Mouse (Mus musculus) left cerebral cortex, adult 2 months (tissue): ENCODE data around the gene Pdia5. TPM values are rescaled to one million over a fixed set of nuclear protein-coding genes. Genes with fewer than 3 reads are reported as not detected.

Experiments used
- DNase-seq, 2 experiments: peaks; one replicate each; pipeline ENCODE4 v3.0.0; 2021 to 2022; ENCODE audit warnings: low spot score in 2 of 2, mixed read lengths in 1 of 2; ENCODE audit errors: extremely low spot score in 1 of 2
- H3K27ac ChIP-seq: fragments of 200-600 bp; 2 replicates; pipeline ENCODE4 v1.8.1; 2022
- H3K4me3 ChIP-seq: fragments of 200-600 bp; 2 replicates; pipeline ENCODE4 v1.8.1; 2022
- CTCF ChIP-seq: fragments of 200-600 bp; IDR thresholded peaks from 2 replicates; pipeline ENCODE4 v1.8.1; 2022; ENCODE audit warnings: antibody characterized with exemption, mild to moderate bottlenecking, moderate library complexity
- intact Hi-C: fragments of 180-260 bp; cut with DNase I; formaldehyde crosslinking; loops from one replicate; pipeline ENCODE4 v1.15.1; 2025
- total RNA-seq, 2 experiments: library from RNA; stranded (reverse); gene quantifications; 2 replicates each; pipeline ENCODE4 v1.2.3; 2021

Pdia5 gene
- total RNA-seq, 2 experiments from 2014 or later: 3.4 to 4.6 TPM

DNA sequence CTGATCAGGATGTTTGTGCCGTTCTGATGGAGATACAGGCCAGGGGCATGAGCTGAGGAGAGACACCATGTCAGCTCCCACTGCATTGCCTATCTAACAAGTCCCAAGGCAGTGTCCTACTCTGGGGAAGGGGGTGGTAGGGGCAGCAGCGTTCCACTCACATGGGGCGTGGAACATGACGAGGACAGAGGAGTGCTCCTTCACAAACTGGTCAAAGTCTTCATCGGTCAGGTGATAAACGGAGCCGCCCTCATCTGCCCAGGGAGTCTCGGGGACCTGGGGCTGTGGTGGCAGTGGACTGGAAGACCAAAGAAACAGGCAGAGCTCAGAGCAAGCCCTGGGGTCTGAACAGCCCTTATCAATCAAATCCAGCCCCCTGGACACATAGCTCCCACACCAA lies 68.0 kb downstream of the Pdia5 start:
- intact Hi-C loops: no loop called here
- DNase-seq: no peak
- Histone ChIP-seq H3K27ac (no peak overlapping the region), H3K4me3 (no peak overlapping the region)
- TF ChIP-seq CTCF: no peak

DNA sequence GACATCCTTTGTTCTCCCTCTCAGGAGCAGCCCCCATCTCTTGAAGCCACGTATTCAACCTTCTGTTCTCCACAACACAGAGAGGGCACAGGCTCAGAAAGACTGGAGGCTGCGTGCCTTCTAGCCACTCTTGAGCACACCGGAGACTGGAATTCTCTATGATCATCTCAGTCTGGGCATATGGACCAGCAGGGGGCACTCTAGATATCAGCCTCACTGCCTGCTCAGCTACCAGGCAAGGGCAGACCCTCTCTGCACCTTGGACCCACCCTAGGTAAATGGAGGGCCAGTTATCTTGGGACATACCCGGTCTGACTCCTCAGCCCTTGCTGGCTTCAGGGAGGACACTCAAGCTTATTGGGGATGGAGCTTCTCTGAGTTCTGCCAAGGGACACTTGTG lies 68.5 kb downstream of the Pdia5 start:
- DNase-seq: peak in 1 of 2 experiments; percentile 19
- H3K4me3 ChIP-seq: no peak overlapping the region
- no peak overlapping the region for H3K27ac ChIP-seq
- TF ChIP-seq CTCF: peak; percentile 58
- intact Hi-C loops: no loop called here

DNA sequence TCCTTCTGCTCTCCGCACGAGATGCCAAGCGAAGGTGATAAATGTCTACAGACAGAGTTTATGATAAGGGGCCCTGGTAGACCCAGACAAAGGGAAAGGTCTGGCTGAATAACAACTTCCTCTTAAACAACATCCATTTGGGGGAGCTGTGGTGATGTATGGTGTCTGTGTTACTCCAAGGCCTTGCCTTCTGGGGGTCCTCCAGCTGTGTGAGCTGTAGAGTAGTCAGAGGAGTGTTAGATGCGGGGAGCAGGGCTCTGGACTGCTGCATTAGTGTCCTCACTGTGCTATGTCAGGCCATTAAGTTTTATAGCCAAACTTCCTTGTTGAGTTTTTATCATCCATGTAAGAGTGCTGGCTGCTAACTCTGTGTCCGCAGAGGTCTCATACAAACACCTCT lies 76.1 kb downstream of the Pdia5 start:
- intact Hi-C loops: no loop called here

DNA sequence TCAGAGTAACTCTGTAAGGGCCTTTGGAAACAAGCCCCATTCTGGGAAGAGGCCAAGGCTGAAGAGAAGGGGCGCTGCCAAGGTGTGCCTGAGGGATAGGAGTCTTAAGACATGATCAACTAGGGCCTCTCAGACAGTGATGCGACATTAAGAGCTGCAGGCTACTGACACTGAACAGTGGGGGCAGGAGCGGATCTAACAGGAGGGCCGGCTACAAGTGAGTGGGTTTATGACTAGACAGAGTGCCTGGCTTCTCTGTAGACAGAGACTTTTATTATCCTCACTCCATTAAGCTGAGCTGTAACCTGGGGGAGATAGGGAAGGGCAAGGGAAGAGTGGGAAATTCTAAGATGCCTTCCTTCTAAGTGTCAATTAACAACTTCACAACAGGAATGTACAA lies 84.0 kb downstream of the Pdia5 start:
- Histone ChIP-seq H3K27ac (no peak overlapping the region), H3K4me3 (no peak overlapping the region)
- intact Hi-C loops: no loop called here
- no peak for DNase-seq
- TF ChIP-seq CTCF: no peak

More for the DNA sequence above, 76.1 kb downstream of the Pdia5 start:
- Histone ChIP-seq H3K27ac (no peak overlapping the region), H3K4me3 (no peak overlapping the region)
- no peak for TF ChIP-seq CTCF
- no peak for DNase-seq

DNA sequence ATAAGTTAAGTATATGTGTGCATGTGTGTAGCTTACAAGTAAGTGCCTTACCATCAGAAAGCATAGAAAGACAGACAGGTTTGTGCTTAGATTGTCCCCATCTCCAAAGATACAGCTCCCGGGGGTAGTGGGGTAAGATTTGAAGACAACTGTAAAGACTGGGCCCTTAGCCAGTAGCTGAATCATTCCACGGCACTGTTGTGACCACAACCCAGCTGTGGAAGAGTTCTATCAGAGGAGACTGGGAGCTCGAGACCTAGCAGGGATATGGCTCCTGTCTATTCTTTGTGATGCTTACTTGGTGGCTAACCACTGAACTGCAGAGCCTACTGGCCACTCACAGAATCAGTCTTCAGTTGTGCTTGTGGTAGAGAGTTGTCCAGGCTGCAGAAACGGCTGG lies 84.5 kb downstream of the Pdia5 start:
- intact Hi-C loops: no loop called here
- no peak overlapping the region for H3K4me3 ChIP-seq
- TF ChIP-seq CTCF: no peak
- no peak overlapping the region for H3K27ac ChIP-seq
- DNase-seq: no peak

DNA sequence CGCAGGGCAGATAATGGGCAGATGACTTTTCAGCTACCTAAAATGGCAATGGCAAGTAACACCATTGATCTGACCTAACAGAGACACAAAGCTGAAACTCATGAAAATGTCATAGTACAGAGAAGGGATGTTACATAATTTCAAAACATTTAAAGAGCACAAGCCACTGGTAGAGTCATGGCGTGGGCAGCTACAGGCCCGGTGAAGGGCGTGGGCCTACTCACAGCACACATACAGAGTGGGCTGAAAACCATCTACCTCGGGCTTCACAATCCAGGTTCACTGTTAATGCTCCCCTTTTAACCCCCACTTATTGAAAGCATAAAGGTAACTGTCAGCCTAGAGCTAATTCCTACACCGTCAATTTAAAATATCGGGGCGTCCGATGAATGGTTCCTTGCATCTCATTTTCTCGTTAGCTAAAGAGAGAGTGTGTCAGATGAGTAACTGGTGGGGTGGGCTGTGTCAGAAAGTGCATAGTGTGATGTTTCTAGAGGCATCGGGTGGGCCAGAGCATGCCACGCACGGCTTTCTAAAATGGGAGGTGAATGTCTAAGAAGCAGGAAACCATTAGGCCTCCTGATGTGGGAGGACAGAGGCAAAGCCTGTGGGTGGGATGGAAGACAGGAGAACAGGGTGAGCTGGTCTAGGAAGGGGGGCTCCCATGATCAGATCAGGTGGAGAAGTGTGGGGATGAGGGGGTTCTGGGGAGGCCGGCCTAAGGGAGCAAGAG lies 85.2 kb downstream of the Pdia5 start:
- H3K27ac ChIP-seq: no peak overlapping the region
- no peak for TF ChIP-seq CTCF
- DNase-seq: no peak

DNA sequence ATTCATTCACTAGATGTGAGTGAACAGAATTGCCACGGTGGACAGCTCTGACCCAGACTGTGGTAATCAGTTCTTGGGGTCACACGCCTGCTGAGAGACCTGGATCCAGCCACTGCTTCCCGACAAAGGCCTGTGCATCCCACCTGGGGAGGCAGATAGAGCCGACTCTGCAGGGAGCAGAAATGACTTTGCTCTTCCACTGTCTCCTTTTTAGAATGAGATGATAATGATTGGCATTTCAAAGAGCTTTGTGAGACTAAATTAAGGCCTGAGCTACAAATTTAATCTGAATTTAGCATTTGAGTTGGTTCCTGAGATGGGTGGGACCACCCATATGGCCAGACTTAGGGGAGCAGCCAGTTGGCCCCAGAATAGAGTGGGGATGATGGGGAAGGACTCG lies 85.8 kb downstream of the Pdia5 start:
- H3K27ac ChIP-seq: no peak overlapping the region
- TF ChIP-seq CTCF: no peak
- no peak overlapping the region for H3K4me3 ChIP-seq
- no peak for DNase-seq
- intact Hi-C loops: no loop called here

More for the DNA sequence above, 85.2 kb downstream of the Pdia5 start:
- intact Hi-C loops: no loop called here
- H3K4me3 ChIP-seq: no peak overlapping the region

DNA sequence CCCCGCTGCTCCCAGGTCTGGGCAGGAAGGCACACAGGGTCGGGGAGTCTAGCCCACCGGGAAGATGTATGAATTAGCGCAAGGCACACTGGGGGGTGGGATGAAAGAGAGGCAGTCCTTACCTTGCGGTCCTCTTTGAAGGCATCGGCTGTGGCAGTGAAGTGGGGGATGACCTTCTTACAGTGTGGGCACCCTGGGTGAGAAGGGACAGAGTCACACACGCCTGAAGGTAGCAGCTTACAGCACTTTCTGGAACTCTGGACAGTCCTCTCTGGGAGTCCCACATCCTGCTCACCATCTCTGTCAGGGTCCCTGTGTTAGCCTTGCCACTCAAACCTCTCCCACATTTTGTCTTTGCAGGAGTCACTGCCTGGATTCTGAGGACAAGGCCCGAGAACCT lies 86.8 kb downstream of the Pdia5 start:
- no peak for TF ChIP-seq CTCF
- Histone ChIP-seq H3K4me3 (no peak overlapping the region), H3K27ac (no peak overlapping the region)
- intact Hi-C loops: no loop called here
- DNase-seq: no peak

DNA sequence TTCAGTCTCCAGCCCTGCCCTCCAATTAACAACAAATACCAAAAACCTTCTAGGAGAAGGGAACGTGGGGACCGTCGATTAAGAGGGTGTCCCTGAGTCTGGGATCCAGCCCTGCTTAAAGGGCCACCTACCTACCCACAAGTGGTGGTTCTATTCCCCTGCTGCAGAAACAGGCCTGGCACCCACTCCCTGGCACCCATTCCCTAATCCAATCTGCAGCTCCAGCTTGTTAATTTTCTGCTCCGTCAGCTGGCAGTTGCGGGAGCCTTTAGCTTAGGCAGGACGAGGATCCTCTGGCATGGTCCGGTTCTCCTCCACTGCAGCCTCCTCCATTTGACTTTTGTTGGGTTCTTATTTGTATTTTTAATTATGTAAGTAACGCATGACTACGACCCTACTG lies 87.3 kb downstream of the Pdia5 start:
- no peak for DNase-seq
- intact Hi-C loops: no loop called here
- Histone ChIP-seq H3K27ac (no peak overlapping the region), H3K4me3 (no peak overlapping the region)
- no peak for TF ChIP-seq CTCF

DNA sequence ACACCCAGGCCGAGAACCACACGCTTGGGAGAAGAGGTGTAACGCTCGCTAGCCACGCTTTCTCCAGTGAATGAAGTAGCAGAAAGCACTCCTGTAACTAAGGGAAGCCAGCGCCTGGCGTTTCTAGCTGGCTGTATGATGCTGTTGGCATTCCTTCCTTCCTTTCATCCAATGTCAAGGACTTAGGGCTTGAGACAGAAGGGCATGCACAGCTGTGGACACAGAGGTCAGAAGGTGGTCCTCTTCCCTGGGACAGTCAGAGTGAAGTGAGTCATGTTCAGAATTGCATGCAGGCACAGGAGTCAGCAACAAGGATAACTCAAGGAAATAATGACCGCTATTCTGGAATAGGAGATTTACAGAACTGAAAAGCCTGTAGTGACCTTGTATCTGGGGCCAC lies 97.9 kb downstream of the Pdia5 start:
- no peak for DNase-seq
- Histone ChIP-seq H3K4me3 (no peak overlapping the region), H3K27ac (no peak overlapping the region)
- intact Hi-C loops: no loop called here
- no peak for TF ChIP-seq CTCF

DNA sequence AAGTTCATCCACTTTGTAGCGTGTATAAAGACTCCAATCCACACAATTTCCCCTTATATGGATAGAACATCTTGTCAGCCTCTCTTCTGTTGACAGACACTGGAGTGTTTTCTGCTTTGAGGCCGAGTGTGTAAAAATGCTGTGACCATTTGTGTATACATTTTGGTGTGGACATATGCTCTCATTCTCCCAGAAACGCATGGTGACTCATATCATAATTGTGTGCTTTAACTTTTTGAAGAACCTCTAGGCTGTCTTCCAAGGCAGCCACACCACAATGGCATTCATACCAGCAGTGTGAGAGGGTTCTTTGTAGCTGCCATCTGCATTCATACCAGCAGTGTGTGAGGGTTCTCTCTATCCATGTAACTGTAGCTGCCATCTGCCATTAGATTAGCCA lies 105.0 kb downstream of the Pdia5 start:
- H3K4me3 ChIP-seq: no peak overlapping the region
- H3K27ac ChIP-seq: no peak overlapping the region
- TF ChIP-seq CTCF: no peak
- DNase-seq: no peak
- intact Hi-C loops: no loop called here

DNA sequence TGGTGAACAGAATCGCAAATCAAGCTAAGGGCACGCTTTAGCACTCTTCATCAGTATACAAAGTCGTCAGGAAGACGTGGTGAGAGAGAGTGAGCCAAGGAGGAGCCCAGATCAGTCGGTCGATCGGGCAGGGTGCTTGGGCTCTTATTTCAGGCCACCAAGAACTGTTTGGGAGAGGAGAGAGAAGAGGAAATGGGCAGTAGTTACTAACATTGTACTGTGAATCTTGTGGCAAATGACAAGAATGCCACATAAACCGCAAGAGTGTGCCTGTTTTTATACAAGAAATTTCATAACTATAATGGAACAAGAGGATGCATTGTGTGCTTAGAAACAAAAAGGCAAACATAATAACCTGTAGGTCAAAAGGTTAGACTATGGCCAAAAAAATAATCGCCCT lies 110.6 kb downstream of the Pdia5 start:
- TF ChIP-seq CTCF: no peak
- no peak overlapping the region for H3K27ac ChIP-seq
- intact Hi-C loops: no loop called here
- no peak for DNase-seq
- no peak overlapping the region for H3K4me3 ChIP-seq

DNA sequence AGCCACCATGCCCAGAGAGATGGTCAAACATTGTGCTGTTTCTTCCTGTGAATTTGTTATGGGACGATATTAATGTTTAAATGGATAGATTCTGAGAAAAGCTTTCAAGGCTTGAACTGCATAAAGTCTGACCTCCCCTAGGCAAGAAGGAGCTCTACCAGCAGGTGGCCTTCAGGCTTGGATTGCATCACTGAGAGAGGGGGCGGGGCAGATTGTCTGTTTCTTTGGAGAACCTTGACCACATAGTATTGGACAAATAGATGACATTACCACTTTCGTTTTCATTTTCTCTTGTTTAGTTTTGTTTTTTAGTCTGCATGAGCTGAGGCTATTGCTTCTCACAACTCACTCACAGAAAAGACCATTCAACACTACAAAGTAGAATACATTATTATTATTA lies 111.3 kb downstream of the Pdia5 start:
- intact Hi-C loops: no loop called here
- no peak overlapping the region for H3K4me3 ChIP-seq
- no peak overlapping the region for H3K27ac ChIP-seq
- DNase-seq: no peak
- no peak; the same call in 1 of the 2 replicates for TF ChIP-seq CTCF
